Mouse (Mus musculus): ENCODE data around the gene Map3k7.

Gene Map3k7

GRCm38 (mm10) chr4:32063291-32063690 lies 99.4 kb downstream of the Map3k7 start:
- no peak for DNase-seq

All from cerebellum, adult 11-12 months (tissue).